Mouse (Mus musculus): ENCODE measurements around the gene Stk32c. TPM values are rescaled to one million over a fixed set of nuclear protein-coding genes. Genes with fewer than 3 reads are reported as not detected.

Gene Stk32c
- polyA plus RNA-seq, 1 experiment from 2014 or later = 1.5 TPM

DNA sequence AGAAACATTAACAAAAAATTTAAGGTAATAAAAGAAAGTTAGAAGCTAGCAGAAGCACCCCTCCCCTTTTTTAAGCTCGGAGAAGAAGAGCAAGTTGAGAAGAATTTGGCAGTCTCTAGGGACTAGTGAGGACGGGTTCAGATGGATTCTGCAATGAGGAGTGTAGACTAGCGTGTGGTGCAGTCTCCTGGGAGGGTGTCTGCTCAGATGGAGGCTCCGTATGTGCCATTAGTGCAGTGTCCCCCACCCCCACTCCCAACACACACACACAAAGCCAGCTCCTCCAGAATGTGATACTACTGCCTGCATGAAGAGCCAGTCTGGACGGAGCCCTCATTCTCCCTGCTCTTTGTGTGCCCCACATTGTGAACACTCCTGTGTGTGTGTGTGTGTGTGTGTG is 131.9 kb downstream of the Stk32c start:
- Histone ChIP-seq H3K4me2 (ENCODE audit: low read length) (no peak overlapping the region), H3K27me3 (replicated peaks; ENCODE audit: control insufficient read depth, insufficient read depth, low read length) (peaks cover 7% of the 10 kb centered on the region; the same call in 1 of the 2 replicates), H3K9ac (ENCODE audit: low read length) (no peak overlapping the region), H3K9me3 (replicated peaks; ENCODE audit: control insufficient read depth, low read length) (no peaks in the 10 kb centered on the region), H3K27ac (ENCODE audit: low read depth, low read length) (no peak overlapping the region), H3K4me3 (ENCODE audit: low read depth, low read length) (no peak overlapping the region), H3K36me3 (ENCODE audit: control insufficient read depth, insufficient read depth, low read length) (no peaks in the 10 kb centered on the region), H3K4me1 (ENCODE audit: control insufficient read depth, insufficient read depth, low read length) (peaks cover 24% of the 10 kb centered on the region)
- 69% methylated on average over 5 of the region's 5 CpGs for WGBS
- no peak for ATAC-seq
- peak; percentile 55 for DNase-seq (ENCODE audit: low spot score)

DNA sequence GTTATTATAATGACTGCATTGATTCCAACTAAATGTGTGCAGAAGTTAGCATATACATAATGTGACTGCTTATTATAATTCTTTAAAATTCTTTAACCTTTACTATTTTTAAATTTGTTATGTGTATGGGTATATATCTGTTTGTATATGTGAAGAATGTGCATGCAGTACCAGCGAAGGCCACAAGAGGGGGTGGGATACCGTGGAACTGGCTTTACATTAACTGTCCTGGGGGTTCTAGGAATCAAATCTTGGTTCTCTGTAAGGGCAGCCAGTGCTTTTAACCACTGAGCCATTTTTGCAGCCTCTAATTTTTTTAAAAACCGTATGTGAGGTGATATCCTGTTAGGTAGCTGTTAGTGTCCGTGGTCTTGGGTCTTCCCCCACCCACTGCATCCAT is 132.4 kb downstream of the Stk32c start:
- ATAC-seq = no peak
- H3K4me1 ChIP-seq (ENCODE audit: control insufficient read depth, insufficient read depth, low read length) = peaks cover 25% of the 10 kb centered on the region
- no peaks in the 10 kb centered on the region for H3K9me3 ChIP-seq (replicated peaks; ENCODE audit: control insufficient read depth, low read length)
- WGBS = 65% methylated on average over 4 of the region's 4 CpGs
- DNase-seq (ENCODE audit: low spot score) = no peak
- no peak overlapping the region for H3K4me3 ChIP-seq (ENCODE audit: low read depth, low read length)
- no peaks in the 10 kb centered on the region for H3K36me3 ChIP-seq (ENCODE audit: control insufficient read depth, insufficient read depth, low read length)
- H3K27ac ChIP-seq (ENCODE audit: low read depth, low read length) = no peak overlapping the region
- peaks cover 7% of the 10 kb centered on the region; the same call in 1 of the 2 replicates for H3K27me3 ChIP-seq (replicated peaks; ENCODE audit: control insufficient read depth, insufficient read depth, low read length)
- no peak overlapping the region for H3K4me2 ChIP-seq (ENCODE audit: low read length)
- no peak overlapping the region for H3K9ac ChIP-seq (ENCODE audit: low read length)

DNA sequence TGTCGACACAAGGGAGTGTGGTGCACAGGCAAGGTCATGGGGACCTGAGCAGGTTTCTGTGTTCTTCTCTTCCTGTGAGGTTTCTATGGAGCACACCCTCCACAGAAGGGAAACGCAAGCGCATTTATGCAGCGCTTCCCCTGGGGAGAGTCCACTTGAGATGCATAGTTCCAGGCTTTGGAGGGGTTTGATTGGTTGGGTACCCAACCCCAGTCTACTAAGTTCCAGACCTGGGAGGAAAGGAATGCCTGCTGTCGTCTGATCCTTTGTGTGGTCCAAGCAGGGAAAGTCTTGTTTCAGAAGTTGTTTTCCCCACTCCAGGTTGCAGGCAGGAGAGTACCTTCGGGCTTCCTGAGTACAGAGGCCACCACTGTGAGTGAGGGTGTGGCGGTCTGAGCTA is 134.0 kb downstream of the Stk32c start:
- no peaks in the 10 kb centered on the region for H3K9me3 ChIP-seq (replicated peaks; ENCODE audit: control insufficient read depth, low read length)
- no peak for DNase-seq (ENCODE audit: low spot score)
- no peak overlapping the region for H3K27ac ChIP-seq (ENCODE audit: low read depth, low read length)
- no peak for ATAC-seq
- no peak overlapping the region for H3K4me3 ChIP-seq (ENCODE audit: low read depth, low read length)
- H3K4me1 ChIP-seq (ENCODE audit: control insufficient read depth, insufficient read depth, low read length) = peaks cover 29% of the 10 kb centered on the region
- H3K4me2 ChIP-seq (ENCODE audit: low read length) = no peak overlapping the region
- H3K9ac ChIP-seq (ENCODE audit: low read length) = no peak overlapping the region
- H3K36me3 ChIP-seq (ENCODE audit: control insufficient read depth, insufficient read depth, low read length) = no peaks in the 10 kb centered on the region
- 0 out of 2 replicates have a peak, but pooled peaks cover 3% of the 10 kb centered on the region for H3K27me3 ChIP-seq (replicated peaks; ENCODE audit: control insufficient read depth, insufficient read depth, low read length)
- WGBS = 80% methylated on average over 7 of the region's 7 CpGs

DNA sequence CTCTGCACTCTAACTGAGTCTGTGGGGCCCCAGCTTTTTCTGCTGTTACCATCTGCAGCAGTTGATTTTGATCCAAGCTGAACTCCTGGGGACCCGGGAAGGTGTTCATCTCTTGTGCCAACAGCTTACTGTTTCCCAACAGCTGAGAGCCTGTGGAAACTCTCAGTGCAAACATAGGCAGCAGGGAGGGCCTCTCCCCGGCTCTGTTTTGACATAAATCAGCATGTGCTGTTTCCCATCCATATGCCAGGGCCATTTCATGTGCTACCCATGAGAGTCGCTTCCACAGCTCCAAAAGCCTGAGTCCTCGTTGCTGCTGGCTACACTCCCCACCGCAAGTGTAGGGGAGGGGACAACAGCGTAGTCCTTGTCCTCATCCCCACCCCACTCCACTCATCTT is 134.9 kb downstream of the Stk32c start:
- no peak overlapping the region for H3K27ac ChIP-seq (ENCODE audit: low read depth, low read length)
- DNase-seq (ENCODE audit: low spot score) = peak; percentile 89
- H3K36me3 ChIP-seq (ENCODE audit: control insufficient read depth, insufficient read depth, low read length) = no peaks in the 10 kb centered on the region
- H3K4me3 ChIP-seq (ENCODE audit: low read depth, low read length) = no peak overlapping the region
- no peaks in the 10 kb centered on the region for H3K9me3 ChIP-seq (replicated peaks; ENCODE audit: control insufficient read depth, low read length)
- 0 out of 2 replicates have a peak, but pooled peaks cover under 1% of the 10 kb centered on the region for H3K27me3 ChIP-seq (replicated peaks; ENCODE audit: control insufficient read depth, insufficient read depth, low read length)
- no peak overlapping the region for H3K9ac ChIP-seq (ENCODE audit: low read length)
- no peak overlapping the region for H3K4me2 ChIP-seq (ENCODE audit: low read length)
- peak; percentile 62 for ATAC-seq
- peaks cover 29% of the 10 kb centered on the region for H3K4me1 ChIP-seq (ENCODE audit: control insufficient read depth, insufficient read depth, low read length)
- WGBS = 33% methylated on average over 6 of the region's 6 CpGs

DNA sequence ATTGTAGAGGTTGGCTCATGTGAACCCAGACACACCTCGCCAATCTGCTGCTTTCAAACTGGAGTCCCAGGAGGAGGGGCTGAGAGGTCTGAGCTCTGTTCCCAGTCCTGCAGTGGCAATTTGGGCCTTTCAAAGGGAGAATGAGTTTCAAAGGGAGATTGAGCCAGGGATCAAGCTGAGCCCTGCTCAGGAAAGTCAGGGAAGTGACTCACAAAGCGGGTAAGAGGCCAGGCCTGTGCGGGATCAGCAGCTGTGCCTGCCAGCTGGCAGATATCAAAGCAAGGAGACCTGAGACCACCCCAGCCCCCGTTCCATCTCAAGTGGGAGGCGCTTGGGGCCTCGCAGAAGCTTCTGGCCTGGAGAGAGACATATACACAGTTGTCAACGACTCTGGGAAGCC is 135.8 kb downstream of the Stk32c start:
- Histone ChIP-seq H3K27me3 (replicated peaks; ENCODE audit: control insufficient read depth, insufficient read depth, low read length) (no peaks in the 10 kb centered on the region), H3K9ac (ENCODE audit: low read length) (0 out of 2 replicates have a peak overlapping the region, but pooled peaks have one; percentile 25), H3K9me3 (replicated peaks; ENCODE audit: control insufficient read depth, low read length) (no peaks in the 10 kb centered on the region), H3K27ac (ENCODE audit: low read depth, low read length) (0 out of 2 replicates have a peak overlapping the region, but pooled peaks have one; percentile 24), H3K4me3 (ENCODE audit: low read depth, low read length) (no peak overlapping the region), H3K4me2 (ENCODE audit: low read length) (no peak overlapping the region), H3K36me3 (ENCODE audit: control insufficient read depth, insufficient read depth, low read length) (no peaks in the 10 kb centered on the region), H3K4me1 (ENCODE audit: control insufficient read depth, insufficient read depth, low read length) (peaks cover 29% of the 10 kb centered on the region)
- ATAC-seq (peak; percentile 45), DNase-seq (ENCODE audit: low spot score) (peak; percentile 67)
- WGBS = 9% methylated on average over 7 of the region's 7 CpGs

DNA sequence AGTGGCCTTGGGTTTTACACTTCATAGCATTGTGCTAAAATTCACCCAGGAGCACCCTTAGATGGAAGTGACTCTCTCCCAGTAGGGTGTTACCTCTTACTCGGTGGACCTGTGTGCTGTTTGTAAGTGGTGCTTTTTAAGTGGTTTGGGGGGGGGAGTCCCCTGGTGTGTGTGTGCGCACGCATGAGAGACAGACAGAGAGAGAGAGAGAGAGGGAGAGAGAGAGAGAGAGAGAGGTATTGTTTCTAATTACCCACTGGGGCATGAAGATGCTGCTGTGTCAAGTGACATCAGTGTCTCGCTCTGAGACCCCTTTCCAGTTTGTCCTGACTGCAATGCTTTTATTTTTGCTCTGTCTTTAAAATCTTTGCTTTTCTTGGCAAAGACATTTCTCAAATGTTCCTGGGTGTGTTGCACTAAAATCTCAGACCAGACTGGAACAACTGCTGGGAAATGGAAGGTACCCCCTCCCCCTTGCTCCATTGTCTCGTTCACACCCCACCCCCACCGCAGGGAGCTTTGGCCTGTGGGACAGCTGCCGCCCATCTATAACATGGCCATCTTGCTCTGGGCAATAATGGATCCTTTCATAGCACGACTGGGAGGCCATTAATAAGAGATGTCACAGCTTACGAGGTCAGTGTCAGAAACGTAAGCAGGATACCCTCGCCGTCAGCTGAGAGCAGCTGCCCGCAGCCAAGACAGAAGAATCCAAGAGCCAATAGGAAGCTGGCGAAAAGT is 137.9 kb downstream of the Stk32c start:
- Histone ChIP-seq H3K4me1 (ENCODE audit: control insufficient read depth, insufficient read depth, low read length) (peaks cover 29% of the 10 kb centered on the region), H3K27ac (ENCODE audit: low read depth, low read length) (no peak overlapping the region), H3K4me3 (ENCODE audit: low read depth, low read length) (no peak overlapping the region), H3K9ac (ENCODE audit: low read length) (no peak overlapping the region), H3K36me3 (ENCODE audit: control insufficient read depth, insufficient read depth, low read length) (no peaks in the 10 kb centered on the region), H3K4me2 (ENCODE audit: low read length) (no peak overlapping the region), H3K9me3 (replicated peaks; ENCODE audit: control insufficient read depth, low read length) (no peaks in the 10 kb centered on the region), H3K27me3 (replicated peaks; ENCODE audit: control insufficient read depth, insufficient read depth, low read length) (no peaks in the 10 kb centered on the region)
- 27% methylated on average over 14 of the region's 14 CpGs for WGBS
- no peak for DNase-seq (ENCODE audit: low spot score)
- no peak for ATAC-seq

DNA sequence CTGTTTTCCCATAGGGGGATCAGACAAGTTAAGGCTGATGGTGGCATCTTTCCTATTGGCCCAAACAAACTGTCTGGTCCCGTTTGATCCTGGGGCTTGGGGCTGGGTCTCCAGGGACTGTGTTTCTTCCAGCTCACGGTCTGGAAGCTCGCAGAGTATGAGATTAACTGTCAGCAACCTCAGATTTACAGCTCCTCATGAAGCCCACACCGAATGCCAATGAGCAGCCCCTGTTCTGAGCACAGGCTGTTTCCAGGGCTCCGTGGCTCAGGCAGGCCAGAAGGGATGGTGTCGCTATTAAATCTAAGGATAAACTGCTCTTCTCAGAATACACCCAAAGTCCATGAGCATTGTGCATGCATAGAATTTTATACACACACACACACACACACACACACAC is 138.9 kb downstream of the Stk32c start:
- Histone ChIP-seq H3K4me1 (ENCODE audit: control insufficient read depth, insufficient read depth, low read length) (peaks cover 29% of the 10 kb centered on the region), H3K27me3 (replicated peaks; ENCODE audit: control insufficient read depth, insufficient read depth, low read length) (no peaks in the 10 kb centered on the region), H3K9me3 (replicated peaks; ENCODE audit: control insufficient read depth, low read length) (no peaks in the 10 kb centered on the region), H3K9ac (ENCODE audit: low read length) (no peak overlapping the region), H3K36me3 (ENCODE audit: control insufficient read depth, insufficient read depth, low read length) (no peaks in the 10 kb centered on the region), H3K4me3 (ENCODE audit: low read depth, low read length) (no peak overlapping the region), H3K27ac (ENCODE audit: low read depth, low read length) (no peak overlapping the region), H3K4me2 (ENCODE audit: low read length) (no peak overlapping the region)
- 53% methylated on average over 6 of the region's 6 CpGs for WGBS
- ATAC-seq (no peak), DNase-seq (ENCODE audit: low spot score) (no peak)

DNA sequence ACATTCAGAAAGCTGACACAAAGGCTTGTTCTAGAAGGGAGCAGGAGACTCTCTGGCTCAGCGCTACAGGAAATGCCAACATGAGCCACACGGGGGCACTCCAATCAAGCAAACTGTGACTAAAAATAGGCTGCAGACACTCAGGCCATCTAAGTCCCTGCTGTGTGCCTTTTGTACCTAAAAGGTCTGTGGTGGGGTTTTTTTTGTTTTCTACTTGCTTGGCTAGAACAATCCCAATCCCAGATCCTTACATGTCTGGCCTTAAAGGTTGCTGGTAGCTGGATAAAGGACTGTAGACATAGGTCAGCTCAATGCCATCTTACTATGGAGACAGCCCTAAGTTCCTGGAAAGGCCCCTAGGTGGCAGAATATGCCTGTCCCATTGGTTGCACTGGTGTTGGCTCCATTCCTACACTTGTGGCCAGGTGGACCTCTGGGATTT is 144.9 kb downstream of the Stk32c start:
- H3K27me3 ChIP-seq (replicated peaks; ENCODE audit: control insufficient read depth, insufficient read depth, low read length) = no peaks in the 10 kb centered on the region
- H3K27ac ChIP-seq (ENCODE audit: low read depth, low read length) = no peak overlapping the region
- peak; percentile 86 for DNase-seq (ENCODE audit: low spot score)
- H3K4me2 ChIP-seq (ENCODE audit: low read length) = no peak overlapping the region
- no peaks in the 10 kb centered on the region for H3K36me3 ChIP-seq (ENCODE audit: control insufficient read depth, insufficient read depth, low read length)
- no peaks in the 10 kb centered on the region for H3K4me1 ChIP-seq (ENCODE audit: control insufficient read depth, insufficient read depth, low read length)
- H3K4me3 ChIP-seq (ENCODE audit: low read depth, low read length) = no peak overlapping the region
- 0% methylated on average over 2 of the region's 2 CpGs for WGBS
- no peaks in the 10 kb centered on the region for H3K9me3 ChIP-seq (replicated peaks; ENCODE audit: control insufficient read depth, low read length)
- H3K9ac ChIP-seq (ENCODE audit: low read length) = no peak overlapping the region
- ATAC-seq = peak; percentile 86

DNA sequence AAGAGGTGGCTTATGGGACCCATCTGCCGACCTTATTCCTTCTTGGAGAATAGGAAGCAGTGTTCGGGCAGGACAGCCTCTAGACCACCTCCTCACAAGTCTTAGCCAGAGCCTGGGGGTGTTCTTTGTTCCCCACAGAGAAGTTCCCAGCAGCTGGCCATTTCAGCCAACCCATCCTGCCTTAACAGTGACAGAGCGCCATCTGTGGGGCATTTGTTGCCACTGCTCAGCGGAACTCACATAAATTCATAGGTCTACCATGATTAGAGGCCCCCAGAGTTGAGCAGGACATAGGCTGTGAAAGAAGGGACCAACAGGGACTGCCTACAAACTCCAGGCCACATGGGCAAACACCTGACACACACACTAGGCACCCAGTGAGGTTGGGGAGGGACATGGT is 149.7 kb downstream of the Stk32c start:
- Histone ChIP-seq H3K27me3 (replicated peaks; ENCODE audit: control insufficient read depth, insufficient read depth, low read length) (no peaks in the 10 kb centered on the region), H3K4me1 (ENCODE audit: control insufficient read depth, insufficient read depth, low read length) (no peaks in the 10 kb centered on the region), H3K9me3 (replicated peaks; ENCODE audit: control insufficient read depth, low read length) (no peaks in the 10 kb centered on the region), H3K9ac (ENCODE audit: low read length) (no peak overlapping the region), H3K27ac (ENCODE audit: low read depth, low read length) (no peak overlapping the region), H3K4me3 (ENCODE audit: low read depth, low read length) (no peak overlapping the region), H3K4me2 (ENCODE audit: low read length) (no peak overlapping the region), H3K36me3 (ENCODE audit: control insufficient read depth, insufficient read depth, low read length) (no peaks in the 10 kb centered on the region)
- WGBS = 44% methylated on average over 4 of the region's 4 CpGs
- no peak for DNase-seq (ENCODE audit: low spot score)
- ATAC-seq = no peak
